Mouse (Mus musculus) thymus, adult 2 months (tissue): Measurements from ENCODE around the gene Gpr45. TPM values are rescaled to one million over a fixed set of nuclear protein-coding genes. Genes with fewer than 3 reads are reported as not detected.

Experiments used
- DNase-seq: peaks from one replicate; pipeline ENCODE4 v3.0.0; 2021
- H3K27ac ChIP-seq: fragments of 200-500 bp; 2 replicates; pipeline ENCODE4 v1.5.1; 2012; ENCODE audit warnings: low read length, control low read depth; ENCODE audit not compliant: control insufficient read depth, insufficient read depth
- H3K27me3 ChIP-seq: fragments of 200-500 bp; 2 replicates; pipeline ENCODE4 v1.6.1; 2012; ENCODE audit warnings: mild to moderate bottlenecking, low read length, moderate library complexity, mixed read lengths; ENCODE audit not compliant: control insufficient read depth, insufficient read depth
- H3K36me3 ChIP-seq: fragments of 200-500 bp; 2 replicates; pipeline ENCODE4 v1.6.1; 2012; ENCODE audit warnings: mild to moderate bottlenecking, low read length, moderate library complexity; ENCODE audit not compliant: control insufficient read depth, insufficient read depth
- H3K4me1 ChIP-seq: fragments of 200-500 bp; replicated peaks from 2 replicates; pipeline ENCODE4 v1.6.1; 2012; ENCODE audit warnings: low read length; ENCODE audit not compliant: control insufficient read depth, insufficient read depth
- H3K4me3 ChIP-seq: fragments of 200-500 bp; 2 replicates; pipeline ENCODE4 v1.5.1; 2012; ENCODE audit warnings: mild to moderate bottlenecking, low read length, control low read depth, moderate library complexity; ENCODE audit not compliant: control insufficient read depth, insufficient read depth
- CTCF ChIP-seq: fragments of 200-500 bp; IDR thresholded peaks from 2 replicates; pipeline ENCODE4 v1.5.1; 2012; ENCODE audit warnings: mild to moderate bottlenecking, control low read depth, low read length, moderate library complexity, borderline replicate concordance; ENCODE audit not compliant: control insufficient read depth, poor library complexity, insufficient read depth; ENCODE audit errors: extremely low read depth
- POLR2A ChIP-seq: fragments of 200-500 bp; IDR thresholded peaks from 2 replicates; pipeline ENCODE4 v1.6.1; 2012; ENCODE audit warnings: mild to moderate bottlenecking, low read length, control low read depth, moderate library complexity; ENCODE audit not compliant: control insufficient read depth, poor library complexity, insufficient read depth; ENCODE audit errors: extremely low read depth
- WGBS: fragments of 180-500 bp; shearing (Covaris S2); methylation state at CpG from one replicate; pipeline ENCODE4 v1.1.7; 2018; 5-methylcytosine and 5-hydroxymethylcytosine counted together
- polyA plus RNA-seq: library from polyadenylated mRNA; depleted of rRNA; stranded (reverse); fragments of >200 nt; gene quantifications from 2 replicates; pipeline ENCODE4 v1.2.3, GENCODE M21; 2012

The Gpr45 gene
- polyA plus RNA-seq, 1 experiment, result 2.4 TPM

GRCm38 (mm10) chr1:43045204-43045982, 92.7 kb downstream of the Gpr45 start:
- H3K36me3 ChIP-seq, result no peaks in the 10 kb centered on the region
- no peak overlapping the region for H3K27ac ChIP-seq
- H3K27me3 ChIP-seq, result no peaks in the 10 kb centered on the region
- 82% methylated on average over 14 of the region's 14 CpGs for WGBS
- H3K4me3 ChIP-seq, result no peak overlapping the region
- H3K4me1 ChIP-seq, result no peaks in the 10 kb centered on the region
- DNase-seq, result no peak
- TF ChIP-seq POLR2A (no peak), CTCF (no peak)

- TF ChIP-seq POLR2A (no peak), CTCF (no peak)
- no peaks in the 10 kb centered on the region for H3K27me3 ChIP-seq
- DNase-seq, result no peak
- H3K36me3 ChIP-seq, result peaks cover 4% of the 10 kb centered on the region; the same call in 1 of the 2 replicates
- WGBS, result 99% methylated on average over 2 of the region's 2 CpGs
- H3K4me3 ChIP-seq, result no peak overlapping the region
- H3K4me1 ChIP-seq, result no peaks in the 10 kb centered on the region
- H3K27ac ChIP-seq, result no peak overlapping the region
Observed at GRCm38 (mm10) chr1:43046990-43047389, 94.3 kb downstream of the Gpr45 start.

- TF ChIP-seq POLR2A (no peak), CTCF (no peak)
- Histone ChIP-seq H3K4me3 (no peak overlapping the region), H3K4me1 (no peaks in the 10 kb centered on the region), H3K27ac (no peak overlapping the region), H3K27me3 (no peaks in the 10 kb centered on the region), H3K36me3 (peaks cover 4% of the 10 kb centered on the region; the same call in 1 of the 2 replicates)
- WGBS, result 98% methylated on average over 10 of the region's 10 CpGs
- no peak for DNase-seq
Observed at GRCm38 (mm10) chr1:43047811-43048210, 95.1 kb downstream of the Gpr45 start.

- no peak for TF ChIP-seq POLR2A
- TF ChIP-seq CTCF, result no peak
- H3K4me1 ChIP-seq, result no peaks in the 10 kb centered on the region
- 92% methylated on average over 5 of the region's 5 CpGs for WGBS
- no peak overlapping the region for H3K27ac ChIP-seq
- no peak for DNase-seq
- H3K4me3 ChIP-seq, result no peak overlapping the region
- no peaks in the 10 kb centered on the region for H3K27me3 ChIP-seq
- H3K36me3 ChIP-seq, result peaks cover 16% of the 10 kb centered on the region; the same call in 1 of the 2 replicates
Observed at GRCm38 (mm10) chr1:43051903-43052302, 99.2 kb downstream of the Gpr45 start.

- WGBS, result 77% methylated on average over 9 of the region's 9 CpGs
- 0 out of 2 replicates have a peak, but pooled peaks cover 1% of the 10 kb centered on the region for H3K4me1 ChIP-seq
- peak; percentile 42 for DNase-seq
- peaks cover 10% of the 10 kb centered on the region; the same call in 1 of the 2 replicates for H3K36me3 ChIP-seq
- H3K27me3 ChIP-seq, result no peaks in the 10 kb centered on the region
- TF ChIP-seq POLR2A, result no peak
- TF ChIP-seq CTCF, result peak; percentile 57; the same call in 1 of the 2 replicates
- H3K4me3 ChIP-seq, result no peak overlapping the region
- H3K27ac ChIP-seq, result no peak overlapping the region
Observed at GRCm38 (mm10) chr1:43065615-43066310, 113.1 kb downstream of the Gpr45 start.

GRCm38 (mm10) chr1:43066573-43066972, 113.9 kb downstream of the Gpr45 start:
- 96% methylated on average over 8 of the region's 8 CpGs for WGBS

More at GRCm38 (mm10) chr1:43066573-43066972, 113.9 kb downstream of the Gpr45 start:
- Histone ChIP-seq H3K4me3 (no peak overlapping the region), H3K36me3 (peaks cover 10% of the 10 kb centered on the region; the same call in 1 of the 2 replicates), H3K27me3 (no peaks in the 10 kb centered on the region), H3K27ac (no peak overlapping the region), H3K4me1 (0 out of 2 replicates have a peak, but pooled peaks cover 3% of the 10 kb centered on the region)
- no peak for DNase-seq
- TF ChIP-seq CTCF, result no peak
- no peak for TF ChIP-seq POLR2A
